Mouse (Mus musculus) neutrophil, adult 59 days (primary cell): Measurements from ENCODE around the gene Dytn. TPM values are rescaled to one million over a fixed set of nuclear protein-coding genes. Genes with fewer than 3 reads are reported as not detected.

Experiments used
- total RNA-seq, 2 experiments: library from RNA; stranded (reverse); gene quantifications; 1 replicate in 1 of 2; 2 replicates in 1 of 2; pipeline ENCODE4 v1.2.4; 2023

Dytn gene
- total RNA-seq, result not detected

GRCm38 (mm10) chr1:63686827-63687226 lies at the start of gene Dytn:
Dytn (minus strand) TSS chr1:63686927.

DNA sequence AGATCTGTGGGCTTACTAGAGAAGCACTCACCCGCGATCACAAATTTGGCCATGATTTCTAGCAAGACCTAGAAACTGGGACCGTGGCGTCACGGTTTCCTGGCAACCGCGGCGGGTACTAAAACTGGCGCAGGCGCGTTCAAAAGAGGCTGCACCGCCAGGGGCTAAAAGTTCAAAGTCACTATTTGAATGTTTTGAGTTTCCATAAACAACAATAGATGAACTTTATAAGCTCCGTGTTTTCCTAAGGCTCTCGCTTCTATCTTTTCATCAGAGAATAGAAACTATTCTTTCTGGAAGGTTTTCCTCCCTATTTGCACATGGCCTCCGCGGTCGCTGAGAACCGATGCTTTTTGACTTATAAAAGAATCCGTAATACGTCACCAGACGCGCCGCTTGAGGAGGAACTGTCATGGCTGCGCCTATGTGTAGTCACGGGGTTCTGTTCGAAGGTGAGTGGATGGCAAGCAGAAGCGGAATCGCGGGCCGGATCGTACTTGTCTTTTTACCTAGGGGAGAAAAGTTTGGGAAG lies 43.6 kb upstream of the Dytn start, which contains the start of the genes Mdh1b and Fastkd2:
Gene Mdh1b, minus strand, starts transcription at position 79 of the 532 bp plus-strand sequence.
Gene Fastkd2, plus strand, starts transcription at position 375 of the 532 bp plus-strand sequence.

GRCm38 (mm10) chr1:63615668-63616067 lies 71.1 kb downstream of the Dytn start, which contains the start of gene Gm39653:
Gm39653 (plus strand) TSS chr1:63615968.

Other genes with a start within 250 kb of the Dytn start
- not detected for gene Adam23, start 241.0 kb downstream of the Dytn start, total RNA-seq
- not detected for gene Gm39653, start 71.0 kb downstream of the Dytn start, total RNA-seq
- not detected for gene Mdh1b, start 43.4 kb upstream of the Dytn start, total RNA-seq
- 1 to 10 TPM; 6.5 to 7.4 TPM for gene Fastkd2, start 43.7 kb upstream of the Dytn start, total RNA-seq
- not detected for gene 4933402D24Rik, start 82.3 kb upstream of the Dytn start, total RNA-seq